Mouse (Mus musculus): Measurements from ENCODE around the gene Lrig3. TPM values are rescaled to one million over a fixed set of nuclear protein-coding genes. Genes with fewer than 3 reads are reported as not detected.

The Lrig3 gene
- total RNA-seq, 2 experiments from 2014 or later, result 2.8 to 3.2 TPM

DNA sequence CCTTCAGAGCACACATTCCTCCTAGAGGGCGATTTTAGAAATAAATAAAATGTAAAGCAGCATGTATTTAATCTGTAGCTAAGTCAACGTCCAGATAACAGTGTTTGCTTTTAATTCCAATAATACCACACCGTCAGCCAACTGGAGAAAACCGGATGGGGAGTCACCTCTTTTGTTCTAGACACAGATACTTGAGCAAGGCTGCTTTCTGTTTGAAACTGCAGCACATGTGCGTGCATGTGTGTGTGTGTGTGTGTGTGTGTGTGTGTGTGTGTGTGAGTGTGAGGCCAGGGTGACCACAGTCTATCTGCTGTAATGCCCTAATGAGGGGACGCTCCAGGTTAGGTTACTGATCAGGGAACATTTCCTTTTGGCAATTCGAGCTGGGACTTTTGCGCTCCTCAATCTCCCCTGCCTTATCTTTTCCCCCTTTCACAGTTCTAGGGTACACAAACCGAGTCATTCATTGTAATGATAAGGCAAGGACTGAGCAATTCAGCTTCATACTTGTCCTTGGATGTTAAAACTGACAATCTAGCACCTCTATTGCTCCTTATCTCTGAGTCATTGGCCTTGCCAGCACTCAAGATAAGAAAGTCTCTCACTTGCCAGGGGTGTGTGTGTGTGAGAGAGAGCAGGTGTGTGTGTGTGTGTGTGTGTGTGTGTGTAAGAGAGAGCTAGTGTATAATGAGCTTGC lies 4.4 kb upstream of the Lrig3 start:
- DNase-seq (ENCODE audit: low spot score), result no peak

DNA sequence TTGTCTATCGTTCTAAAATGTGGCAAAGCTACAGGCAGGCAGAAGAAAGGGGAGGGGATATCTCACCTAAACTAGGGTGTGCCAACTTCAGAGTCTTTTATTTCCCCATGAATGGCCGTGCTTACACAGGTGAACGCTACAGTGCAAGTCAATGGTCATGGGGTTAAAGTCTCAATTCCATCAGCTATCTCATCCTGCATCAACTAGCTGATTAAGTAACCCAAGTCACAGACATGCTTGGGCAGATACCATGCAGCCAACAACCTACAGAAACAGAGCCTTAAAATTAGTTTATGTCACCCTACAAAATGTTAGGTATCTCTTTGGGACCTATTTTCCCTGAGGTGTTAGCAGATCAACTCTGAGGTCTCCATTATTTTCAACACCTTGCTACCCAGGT lies 1.3 kb upstream of the Lrig3 start:
- no peak for DNase-seq (ENCODE audit: low spot score)

DNA sequence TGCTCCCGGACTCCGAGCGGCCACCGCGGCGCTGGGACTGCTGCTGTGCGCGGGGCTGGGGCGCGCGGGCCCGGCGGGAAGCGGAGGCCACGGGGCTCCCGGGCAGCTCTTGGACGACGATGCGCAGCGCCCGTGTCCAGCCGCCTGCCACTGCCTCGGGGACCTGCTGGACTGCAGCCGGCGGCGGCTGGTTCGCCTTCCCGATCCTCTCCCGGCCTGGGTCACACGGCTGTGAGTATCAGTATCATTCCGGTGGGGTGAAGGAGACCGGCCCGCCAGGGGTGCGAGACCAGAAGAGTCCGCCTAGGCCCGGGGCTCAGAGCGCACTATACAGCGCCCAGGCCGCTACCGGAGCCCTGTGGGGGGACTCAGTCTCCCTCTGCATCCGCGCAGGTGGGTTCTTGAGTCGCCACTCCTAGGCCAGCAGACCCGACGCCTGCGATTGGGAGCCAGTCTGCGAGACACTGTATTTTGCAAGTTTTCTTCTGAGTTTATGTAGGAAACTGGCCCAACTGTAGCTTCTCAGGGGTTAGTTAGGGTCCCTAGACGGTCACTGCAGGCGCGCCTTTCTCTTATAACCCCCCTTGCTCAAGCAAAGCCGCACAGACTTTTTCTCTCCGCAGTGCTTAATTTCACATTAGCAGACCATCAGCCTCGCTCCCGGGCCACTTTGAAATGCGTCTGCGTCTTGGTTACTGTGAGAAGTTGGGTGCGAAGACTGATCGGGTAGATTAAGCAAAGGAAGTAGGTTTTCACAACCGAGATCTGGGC lies 698 bp downstream of the Lrig3 start:
- DNase-seq (ENCODE audit: low spot score), result peak; percentile 45

DNA sequence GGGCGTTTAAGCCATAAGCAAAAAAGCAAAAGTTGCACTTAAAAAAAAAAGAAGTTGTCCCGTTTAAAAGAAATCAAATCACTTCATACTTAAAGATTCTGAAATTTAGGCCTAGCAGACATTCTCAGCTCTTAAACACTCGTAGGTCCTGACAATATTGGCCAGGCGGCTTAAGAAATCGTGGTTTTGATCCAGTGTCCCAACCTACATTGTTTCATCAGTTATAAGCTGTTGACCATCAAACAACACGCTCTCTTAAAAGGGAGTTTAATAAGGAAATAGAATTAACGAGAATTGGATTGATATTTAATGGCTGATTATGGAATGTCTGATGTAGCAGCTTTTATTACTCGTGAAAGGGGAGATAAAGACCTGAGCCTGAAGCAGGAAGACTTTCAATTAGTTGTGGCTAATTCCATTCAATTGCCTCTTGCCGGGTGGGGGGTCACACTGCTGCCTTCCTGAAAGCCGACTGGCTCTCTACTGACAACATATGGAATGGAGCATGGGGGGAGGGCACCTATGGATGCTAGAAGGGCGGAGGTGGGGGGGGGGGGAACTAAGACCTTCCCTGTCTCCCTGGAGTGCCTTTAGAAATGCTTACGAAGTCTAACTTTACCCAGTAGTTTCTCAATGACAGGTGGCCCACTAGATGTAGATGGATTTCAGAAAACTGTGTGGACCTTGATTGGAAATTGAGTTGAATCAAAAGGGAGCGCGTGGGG lies 1.6 kb downstream of the Lrig3 start:
- no peak for DNase-seq (ENCODE audit: low spot score)

DNA sequence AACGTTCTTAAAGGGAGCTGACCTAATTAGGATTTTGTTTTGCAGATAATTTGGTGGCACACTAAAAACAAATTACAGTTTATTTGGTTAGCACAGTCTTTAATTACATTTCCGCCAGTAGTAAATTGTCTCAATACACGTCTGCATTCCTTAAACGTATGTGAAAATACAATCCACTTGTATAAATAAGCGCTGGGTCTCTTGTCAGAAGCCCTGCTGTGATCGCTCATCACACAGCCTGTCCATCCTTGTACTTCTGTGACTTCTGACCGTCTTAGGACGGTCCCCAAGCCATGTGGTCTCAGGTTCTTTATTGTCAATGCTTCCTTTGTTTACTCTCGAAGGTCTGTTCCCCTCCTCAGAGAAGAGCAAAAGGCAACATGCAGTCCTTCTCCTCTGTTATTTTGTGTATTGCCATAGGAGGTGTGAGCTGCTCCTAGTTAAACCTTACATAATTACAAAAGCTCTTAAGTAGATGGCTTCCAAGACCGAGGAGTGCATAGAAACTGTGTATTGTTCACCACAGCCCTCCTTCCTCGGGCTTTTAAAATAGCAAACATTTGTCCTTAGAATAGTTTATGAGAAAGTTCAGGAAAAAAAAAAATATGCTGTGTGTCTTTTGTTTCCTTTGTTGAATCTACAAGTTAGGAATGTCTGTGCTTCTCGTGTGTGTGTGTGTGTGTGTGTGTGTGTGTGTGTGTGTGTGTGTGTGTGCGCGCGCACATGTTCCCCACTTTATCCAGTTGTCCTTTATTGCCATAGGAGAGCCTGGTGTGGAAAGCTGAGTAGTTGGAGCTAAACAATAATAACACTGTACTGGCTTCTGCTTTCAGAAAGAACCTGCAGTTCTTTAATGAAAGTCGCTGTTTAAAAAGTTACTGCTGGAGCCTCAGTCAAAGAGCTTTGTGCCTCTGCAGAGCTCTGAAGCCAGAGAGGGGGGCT lies 2.5 kb downstream of the Lrig3 start:
- DNase-seq (ENCODE audit: low spot score), result no peak

DNA sequence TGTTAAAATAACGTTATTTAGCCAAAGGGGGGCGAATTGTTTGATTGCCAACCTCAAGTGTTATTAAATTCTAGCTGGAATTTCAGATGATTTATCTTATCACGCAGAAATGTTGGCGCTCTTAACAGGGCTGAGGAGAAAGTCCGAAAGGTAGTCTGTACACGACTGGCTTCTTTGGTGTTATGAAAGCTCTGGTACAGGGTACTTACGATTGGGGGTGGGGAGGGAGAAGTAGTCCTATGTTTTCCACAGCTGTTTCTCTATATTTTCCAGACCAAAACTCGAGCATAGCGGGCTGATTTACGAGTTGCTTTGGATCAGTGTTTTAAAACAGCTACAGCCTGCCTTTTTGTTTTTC lies 3.1 kb downstream of the Lrig3 start:
- DNase-seq (ENCODE audit: low spot score), result no peak

DNA sequence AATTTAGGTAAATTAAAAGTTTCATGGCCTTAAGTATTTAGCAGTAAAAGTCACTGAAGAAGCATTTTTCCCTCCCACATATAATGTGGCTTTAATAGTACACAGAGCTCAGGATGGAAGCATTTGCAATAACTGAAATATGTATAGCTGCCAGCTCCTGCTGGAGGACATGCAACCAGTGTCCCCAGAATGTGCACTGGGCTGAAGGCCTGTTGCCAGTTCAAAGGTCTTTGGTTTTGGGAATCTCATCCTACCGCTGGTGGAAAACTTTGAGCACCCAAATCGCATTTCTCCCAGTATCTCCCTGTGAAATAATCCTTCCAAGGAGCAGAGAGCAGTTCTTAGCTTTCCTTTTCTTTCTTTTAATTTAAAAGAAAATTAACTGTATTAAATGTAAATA lies 4.1 kb downstream of the Lrig3 start:
- DNase-seq (ENCODE audit: low spot score), result no peak

DNA sequence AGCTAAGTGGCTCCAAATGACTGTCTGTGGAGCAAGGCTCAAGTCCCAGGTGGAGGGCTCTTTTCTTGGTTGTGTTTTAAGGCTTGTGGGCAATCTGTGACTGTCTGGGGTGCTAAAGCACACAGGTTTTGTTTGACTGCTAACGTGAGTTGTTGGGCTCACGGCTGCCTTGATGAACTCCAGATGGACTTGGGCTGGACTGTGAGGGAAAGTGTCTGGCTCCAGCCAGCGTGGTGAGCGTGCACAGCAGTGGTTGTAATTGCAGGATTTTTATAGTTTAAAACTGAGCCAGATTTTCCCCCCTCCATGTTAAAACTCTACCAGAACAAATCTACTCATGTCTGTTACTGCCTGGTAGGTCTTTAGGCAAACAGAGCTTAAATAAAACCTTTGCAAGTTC lies 4.5 kb downstream of the Lrig3 start:
- peak; percentile 26 for DNase-seq (ENCODE audit: low spot score)

DNA sequence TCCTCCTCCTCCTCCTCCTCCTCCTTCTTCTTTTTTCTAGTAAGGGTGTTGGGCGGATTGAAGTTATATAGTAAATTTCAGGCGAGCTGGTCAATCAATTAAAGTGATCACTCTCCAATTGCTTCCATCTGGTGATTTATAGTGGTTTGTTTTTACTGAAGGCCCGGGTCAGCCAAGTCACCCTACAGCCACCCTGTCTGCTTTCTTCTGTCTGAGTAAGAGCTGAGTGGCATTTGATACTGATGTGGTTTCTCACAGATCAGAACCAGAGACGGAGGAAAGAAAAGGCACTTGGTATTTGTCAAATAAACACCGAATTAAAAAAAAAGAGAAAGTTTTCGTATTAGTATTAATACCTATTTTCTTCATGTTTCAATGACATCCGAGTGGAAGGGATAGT lies 7.8 kb downstream of the Lrig3 start:
- no peak for DNase-seq (ENCODE audit: low spot score)

DNA sequence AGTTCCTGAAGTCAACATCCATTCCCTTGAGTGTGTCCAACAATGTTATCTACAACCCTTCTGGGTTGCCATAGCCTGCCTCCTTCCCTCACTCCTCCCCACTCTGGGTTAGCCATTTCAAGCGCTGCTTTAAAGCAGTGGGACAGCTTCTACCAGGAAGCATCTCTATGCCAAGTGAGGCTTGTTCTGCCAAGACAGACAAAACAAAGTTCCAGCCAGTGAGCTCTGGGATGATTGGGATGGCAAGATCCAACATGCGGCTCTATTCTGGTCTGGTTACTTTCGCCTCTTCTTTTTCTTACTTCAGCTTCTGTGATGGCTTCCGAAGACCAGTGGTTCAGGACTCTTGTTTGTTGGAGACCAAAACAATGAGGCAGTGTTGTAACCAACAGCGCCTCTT lies 16.0 kb downstream of the Lrig3 start:
- peak; percentile 26 for DNase-seq (ENCODE audit: low spot score)

DNA sequence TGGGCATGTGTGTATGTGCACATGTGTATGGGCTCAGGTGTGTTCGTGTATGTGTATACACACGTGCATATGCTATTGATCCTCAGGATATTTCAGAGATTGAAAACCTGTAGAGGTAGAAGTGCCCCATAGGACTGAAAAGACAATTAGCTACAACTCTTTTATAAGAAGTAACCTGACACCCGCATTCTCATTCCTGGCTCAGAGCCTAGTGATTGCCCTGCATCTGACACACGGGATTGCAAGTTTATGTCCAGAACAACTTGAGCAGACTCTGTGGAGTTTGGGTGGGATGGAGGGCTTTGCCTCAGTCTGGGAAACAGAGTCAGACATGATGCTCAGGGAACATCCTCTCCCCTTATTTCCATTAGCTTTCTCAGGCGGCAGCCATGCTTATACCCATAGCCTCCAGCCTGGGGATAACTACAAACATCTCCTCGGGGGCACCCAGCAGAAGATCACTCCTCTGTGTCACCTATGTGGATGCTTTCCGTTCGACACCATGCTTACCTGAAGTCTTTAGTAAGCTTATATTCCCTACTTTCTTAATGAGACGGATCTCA lies 18.6 kb downstream of the Lrig3 start:
- no peak for DNase-seq (ENCODE audit: low spot score)

DNA sequence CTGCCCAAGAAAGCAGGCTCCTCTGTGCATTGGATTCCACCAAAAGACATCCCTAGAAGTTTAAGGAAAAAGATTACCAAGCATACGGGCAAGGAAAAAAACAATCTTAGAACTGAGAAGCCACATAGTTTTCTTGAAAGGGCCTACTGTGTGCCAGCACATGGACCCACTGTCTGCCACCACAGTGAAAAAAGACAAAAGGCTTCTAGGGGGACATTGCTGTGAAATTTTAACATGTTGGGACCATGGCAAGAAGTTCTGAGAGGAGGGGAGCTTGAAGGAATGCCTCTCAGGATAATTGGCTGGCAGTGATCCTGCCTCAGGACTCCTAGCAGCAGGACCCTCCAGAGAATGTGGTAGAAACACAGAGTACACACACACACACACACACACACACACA lies 19.8 kb downstream of the Lrig3 start:
- DNase-seq (ENCODE audit: low spot score), result no peak

DNA sequence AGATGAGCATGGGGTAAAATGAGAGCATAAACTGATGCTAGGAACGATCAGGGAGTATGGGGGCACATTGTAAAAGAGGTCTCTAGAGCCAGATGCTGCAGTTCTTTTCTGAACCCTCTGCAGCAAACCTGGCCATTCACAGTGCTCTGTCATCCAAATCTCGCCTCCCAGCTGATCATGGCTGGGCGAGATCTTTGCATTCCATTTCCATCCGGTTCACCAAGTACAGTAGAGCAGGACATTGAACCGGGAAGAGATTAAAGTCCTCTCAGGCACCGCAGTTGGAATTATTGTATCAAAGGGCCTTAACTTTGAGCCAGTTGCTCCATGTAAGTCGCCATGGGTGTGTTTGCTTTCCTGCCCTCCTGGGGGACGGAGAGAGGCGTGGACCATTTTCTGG lies 20.5 kb downstream of the Lrig3 start:
- DNase-seq (ENCODE audit: low spot score), result no peak

DNA sequence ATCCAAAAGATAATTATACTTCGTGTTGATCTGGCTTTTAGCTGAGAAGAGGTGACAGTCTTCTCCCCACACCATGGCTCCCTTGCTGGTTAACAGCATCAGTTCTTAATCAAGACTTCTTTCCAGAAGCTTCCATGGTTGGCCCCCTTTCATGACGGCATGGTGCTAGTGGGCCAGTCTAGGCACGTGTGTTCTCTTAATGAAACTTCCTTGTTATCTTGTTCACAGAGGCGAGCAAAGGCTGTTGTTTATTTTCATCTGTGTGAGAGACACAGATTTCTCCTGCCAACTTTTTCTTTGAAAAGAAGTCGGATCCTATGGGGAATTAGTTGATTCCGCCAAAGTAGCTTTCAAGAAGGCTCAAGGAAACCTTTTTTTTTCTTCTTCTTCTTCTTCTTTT lies 21.3 kb downstream of the Lrig3 start:
- DNase-seq (ENCODE audit: low spot score), result no peak

DNA sequence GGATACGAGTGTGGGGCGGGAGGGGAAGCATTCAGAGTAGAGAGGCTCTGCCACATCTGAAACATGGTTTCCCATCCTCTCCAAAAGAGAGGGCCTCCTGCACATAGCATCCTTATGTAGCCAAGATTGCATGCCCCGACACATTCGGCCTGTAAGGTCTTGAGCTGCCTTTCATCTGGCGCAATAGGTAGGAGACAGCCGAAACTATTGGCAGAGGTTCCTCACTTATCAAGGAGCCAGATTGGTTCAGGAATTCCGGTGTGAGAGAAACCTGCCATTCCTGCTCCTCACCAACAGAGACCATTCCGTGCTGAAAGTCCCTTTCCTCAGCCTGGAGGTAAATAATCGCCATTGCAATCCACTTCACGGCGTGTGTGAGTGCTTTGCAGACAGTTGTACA lies 22.1 kb downstream of the Lrig3 start:
- no peak for DNase-seq (ENCODE audit: low spot score)

DNA sequence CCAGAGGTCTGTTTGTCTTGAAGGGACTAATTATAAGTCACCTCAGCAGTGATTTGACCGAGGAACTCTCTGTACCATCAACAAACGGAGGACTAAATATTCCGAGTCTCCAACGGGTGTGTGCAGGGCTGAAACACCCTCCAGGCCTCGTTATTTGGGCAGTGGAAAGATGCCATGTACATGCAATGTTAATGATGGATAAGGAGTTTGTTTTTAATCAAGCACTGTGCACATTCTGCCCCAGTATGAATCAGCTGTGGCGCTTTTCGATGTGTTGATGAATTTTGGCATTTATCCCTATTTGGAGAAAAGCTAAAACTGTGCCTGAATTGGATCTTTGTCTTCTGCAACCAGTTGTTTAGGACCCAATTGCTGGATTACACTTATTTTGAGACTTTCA lies 23.9 kb downstream of the Lrig3 start:
- DNase-seq (ENCODE audit: low spot score), result no peak

DNA sequence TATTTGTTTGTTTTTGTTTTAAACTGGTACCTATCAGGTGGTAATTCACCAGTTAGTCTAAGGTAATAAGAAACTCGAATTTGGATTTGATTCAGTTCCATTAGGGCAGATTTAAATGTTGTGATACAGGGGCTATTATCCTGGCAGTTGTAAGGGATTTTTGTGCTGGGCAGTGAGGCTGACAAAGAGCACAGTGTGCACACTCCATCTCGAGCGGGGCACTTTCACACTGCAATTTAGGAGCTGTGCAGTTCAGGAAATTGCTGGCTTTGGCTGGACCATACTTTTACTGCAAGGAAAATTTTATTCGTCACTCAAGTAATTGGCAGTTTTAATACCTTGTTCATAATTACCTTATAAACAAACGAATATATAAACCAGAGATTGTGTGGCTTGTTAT lies 24.4 kb downstream of the Lrig3 start:
- DNase-seq (ENCODE audit: low spot score), result no peak

DNA sequence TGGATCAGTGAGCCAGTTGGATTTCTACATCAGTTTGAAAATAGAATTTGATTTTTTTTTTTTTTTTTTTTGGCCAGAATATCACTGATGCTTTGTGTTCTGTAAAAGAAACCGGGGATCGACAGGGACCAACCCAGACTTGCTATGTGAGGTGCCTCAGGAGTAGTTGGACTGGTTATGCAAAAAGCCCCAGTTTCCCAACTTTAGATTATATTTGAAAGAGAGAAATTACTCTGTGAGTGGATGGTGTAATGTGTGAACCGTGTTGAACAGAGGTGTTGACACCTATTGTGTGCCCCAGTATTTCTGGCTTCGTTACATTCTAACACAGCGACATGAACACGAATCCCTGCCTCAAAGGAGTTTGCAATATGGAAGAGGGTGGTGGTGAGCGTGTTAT lies 25.9 kb downstream of the Lrig3 start:
- no peak for DNase-seq (ENCODE audit: low spot score)

DNA sequence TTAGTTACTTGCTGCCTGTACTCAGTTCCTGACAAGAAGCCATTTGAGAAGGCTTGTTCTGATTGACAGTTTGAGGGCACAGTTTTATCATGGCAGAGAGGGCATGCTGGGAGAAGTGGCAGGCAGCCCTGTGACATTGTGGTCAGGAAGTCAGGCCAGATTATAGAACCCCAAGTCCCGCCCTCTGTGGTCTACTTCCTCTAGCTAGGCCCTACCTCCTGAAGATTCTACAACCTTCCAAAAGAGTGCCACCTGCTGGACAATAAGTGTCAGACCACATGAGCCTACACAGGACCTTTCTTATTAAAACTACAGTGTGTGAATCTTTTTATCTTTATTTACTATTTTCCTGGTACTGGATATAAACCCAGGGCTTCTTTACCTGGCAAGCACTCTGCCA lies 28.9 kb downstream of the Lrig3 start:
- peak; percentile 54 for DNase-seq (ENCODE audit: low spot score)

DNA sequence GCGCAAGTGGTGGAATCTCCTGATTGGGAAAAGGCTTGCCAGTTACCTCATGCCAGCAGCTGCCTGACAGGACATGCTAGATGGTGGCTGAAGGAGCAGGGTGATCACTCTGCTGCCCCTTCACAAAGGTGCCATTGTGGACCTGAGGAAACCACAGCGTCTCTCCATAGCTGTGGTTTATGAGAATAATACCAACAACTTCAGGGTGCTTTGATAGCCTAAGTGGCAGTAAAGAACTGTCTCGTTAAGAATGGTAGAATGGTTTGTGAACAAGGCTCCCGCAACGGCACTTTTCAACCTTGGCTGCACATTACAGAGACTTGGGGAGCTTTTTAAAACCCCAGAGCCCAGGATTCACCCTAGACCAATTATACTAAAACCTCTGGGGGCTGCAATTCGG lies 29.7 kb downstream of the Lrig3 start:
- no peak for DNase-seq (ENCODE audit: low spot score)

DNA sequence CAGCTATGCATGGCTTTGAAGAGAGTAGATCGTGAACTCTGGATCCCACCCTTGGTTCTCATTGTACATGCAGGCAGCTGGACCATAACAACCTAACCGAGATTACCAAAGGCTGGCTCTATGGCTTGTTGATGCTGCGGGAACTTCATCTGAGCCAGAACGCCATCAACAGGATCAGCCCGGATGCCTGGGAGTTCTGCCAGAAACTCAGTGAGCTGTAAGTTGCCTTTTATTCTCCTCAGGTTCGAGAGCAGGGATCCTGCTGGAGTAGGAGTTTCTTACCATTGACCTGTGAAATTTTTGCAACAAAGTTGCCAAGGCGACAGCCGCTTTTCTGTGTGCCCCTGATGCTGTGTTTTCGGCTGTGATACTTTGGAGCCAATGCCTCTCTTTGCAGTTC lies 31.0 kb downstream of the Lrig3 start:
- no peak for DNase-seq (ENCODE audit: low spot score)

All from gastrocnemius, adult 18-20 months (tissue).